Mouse (Mus musculus): ENCODE results near the gene Fbxl18.
"Not testable (repeated sequence)": the region's sequence is repeated elsewhere in the genome, so short reads cannot be mapped to it uniquely, and the experiment has no call there.

Fbxl18 gene

GRCm38 (mm10) chr5:142873718-142874117, 21.5 kb downstream of the Fbxl18 start:
- DNase-seq (ENCODE audit: low spot score in 2 of 2): no peak

GRCm38 (mm10) chr5:142871765-142872164, 23.5 kb downstream of the Fbxl18 start:
- no peak for DNase-seq (ENCODE audit: low spot score in 2 of 2)

DNA sequence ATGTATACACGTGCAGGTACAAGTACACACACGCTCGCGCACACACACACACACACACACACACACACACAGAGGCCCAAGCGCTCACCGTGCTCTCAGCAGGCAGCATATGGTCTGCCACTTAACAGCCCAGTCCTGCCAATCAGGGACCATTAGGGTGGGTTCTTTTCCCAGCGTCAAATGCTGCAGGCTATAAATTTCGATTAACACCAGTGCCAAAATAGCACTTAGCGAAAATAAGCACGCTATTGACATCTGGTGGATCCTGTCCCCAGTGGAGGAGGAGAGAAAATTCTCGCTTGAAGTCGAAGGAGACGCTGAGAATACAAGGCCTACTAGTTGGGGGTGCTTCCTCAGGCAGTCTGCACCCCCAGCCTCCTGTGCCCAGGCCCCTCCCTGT, 25.8 kb downstream of the Fbxl18 start:
- DNase-seq (ENCODE audit: low spot score in 2 of 2): no peak

DNA sequence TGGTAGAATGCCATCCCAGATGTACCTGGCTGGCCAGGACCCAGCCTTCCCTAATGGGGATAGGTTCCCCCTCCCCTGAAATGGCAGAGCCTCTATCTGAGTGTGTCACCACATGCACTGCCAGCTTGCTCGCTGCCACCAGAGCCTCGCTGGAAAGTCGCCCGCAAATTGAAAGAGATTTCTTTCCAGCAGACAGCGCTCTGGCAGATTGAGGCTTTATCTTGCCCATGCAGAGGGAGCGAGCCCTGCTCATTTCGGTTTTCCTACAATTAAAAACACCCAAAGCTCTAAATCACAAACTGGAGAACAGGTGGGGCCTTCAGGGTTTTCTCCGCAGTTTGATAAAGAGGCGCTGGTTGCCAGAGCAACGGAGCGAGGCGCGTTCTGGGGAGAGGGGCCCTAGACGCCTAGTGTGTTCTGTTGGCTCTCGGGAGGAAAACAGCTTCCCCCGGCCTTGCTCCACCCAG, 37.4 kb downstream of the Fbxl18 start:
- DNase-seq (ENCODE audit: low spot score in 2 of 2): no peak

DNA sequence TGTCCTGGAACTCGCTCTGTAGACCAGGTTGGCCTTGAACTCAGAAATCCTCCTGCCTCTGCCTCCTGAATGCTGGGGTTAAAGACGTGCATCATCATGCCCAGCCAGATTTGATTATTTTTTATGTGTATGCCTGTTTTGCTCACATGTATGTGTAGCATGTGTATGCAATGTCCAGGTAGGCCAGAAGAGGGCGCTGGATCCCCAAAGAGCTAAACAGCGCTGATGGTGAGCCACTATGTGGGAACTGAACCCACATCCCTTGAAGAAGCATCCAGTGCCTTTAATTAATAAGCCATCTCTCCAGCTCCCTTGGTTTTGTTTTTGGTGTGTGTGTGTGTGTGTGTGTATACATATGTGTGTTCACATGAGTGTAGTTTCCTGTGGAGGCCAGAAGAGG, 38.8 kb downstream of the Fbxl18 start:
- no peak for DNase-seq (ENCODE audit: low spot score in 2 of 2)

GRCm38 (mm10) chr5:142854877-142855276, 40.3 kb downstream of the Fbxl18 start:
- DNase-seq (ENCODE audit: low spot score in 2 of 2): no peak

- no peak for DNase-seq (ENCODE audit: low spot score in 2 of 2)
These were observed 41.6 kb downstream of the Fbxl18 start for GRCm38 (mm10) chr5:142853585-142853984.

DNA sequence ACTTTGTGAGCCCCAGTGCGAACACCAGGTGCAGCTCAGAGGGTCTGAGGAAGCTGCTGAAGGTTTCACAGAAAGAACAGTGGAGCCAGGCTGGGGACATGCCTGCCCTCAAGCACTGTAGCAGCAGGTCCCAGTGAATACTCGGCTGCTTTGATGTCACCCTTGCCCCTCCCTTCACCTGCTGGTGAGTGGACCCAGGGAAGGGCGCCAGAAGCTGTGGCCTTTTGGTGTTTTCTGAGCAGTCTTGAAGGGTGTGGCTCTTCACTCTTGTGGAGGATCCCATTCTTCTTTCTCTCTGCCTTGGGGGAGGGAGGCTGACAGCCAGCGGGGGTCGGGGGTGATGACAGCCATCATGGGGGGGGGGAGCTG, 43.6 kb downstream of the Fbxl18 start:
- no peak for DNase-seq (ENCODE audit: low spot score in 2 of 2)

- DNase-seq (ENCODE audit: low spot score in 2 of 2): no peak
These were observed 44.1 kb downstream of the Fbxl18 start for GRCm38 (mm10) chr5:142850916-142851680.

DNA sequence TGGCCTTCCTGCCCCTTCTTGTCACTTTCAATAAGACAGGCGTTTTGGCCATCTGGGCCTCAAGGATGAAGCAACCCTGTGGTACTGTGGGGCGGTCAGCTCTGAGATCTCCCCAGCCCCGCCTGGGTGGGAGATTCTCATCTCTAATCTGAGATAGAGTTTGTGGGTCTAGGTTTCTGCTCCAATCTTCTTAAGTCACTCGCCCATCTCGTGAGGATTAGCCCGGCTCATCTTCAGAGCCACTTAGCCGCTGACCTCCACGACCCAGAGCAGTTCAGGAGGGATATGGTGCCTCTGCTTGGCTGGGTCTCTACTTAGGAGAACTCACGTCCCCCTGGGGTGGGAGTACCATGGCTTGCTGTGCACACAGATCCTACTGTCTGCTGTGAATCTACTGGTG, 44.7 kb downstream of the Fbxl18 start:
- DNase-seq (ENCODE audit: low spot score in 2 of 2): no peak

- no peak for DNase-seq (ENCODE audit: low spot score in 2 of 2)
These were observed 46.3 kb downstream of the Fbxl18 start for GRCm38 (mm10) chr5:142848911-142849310.

DNA sequence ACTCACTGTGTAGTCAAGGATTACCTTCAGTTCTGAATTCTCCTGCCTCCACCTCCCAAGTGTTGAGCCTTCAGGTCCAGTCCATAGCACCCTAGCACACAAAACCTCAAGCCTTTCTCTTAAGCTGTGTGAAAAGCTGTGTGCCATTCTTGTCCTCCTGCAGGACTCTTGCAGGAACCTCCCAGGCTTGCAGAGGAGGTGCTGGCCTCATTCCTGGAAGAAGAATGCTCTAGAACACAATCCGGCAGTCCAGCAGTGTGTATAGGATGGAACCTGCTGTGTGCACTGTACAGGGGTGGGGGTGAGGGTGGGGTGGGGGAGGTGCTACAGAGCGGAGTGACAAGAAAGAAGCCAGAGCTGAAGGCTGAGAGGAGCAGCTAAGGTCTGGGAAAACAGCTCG, 47.1 kb downstream of the Fbxl18 start:
- no peak for DNase-seq (ENCODE audit: low spot score in 2 of 2)

DNA sequence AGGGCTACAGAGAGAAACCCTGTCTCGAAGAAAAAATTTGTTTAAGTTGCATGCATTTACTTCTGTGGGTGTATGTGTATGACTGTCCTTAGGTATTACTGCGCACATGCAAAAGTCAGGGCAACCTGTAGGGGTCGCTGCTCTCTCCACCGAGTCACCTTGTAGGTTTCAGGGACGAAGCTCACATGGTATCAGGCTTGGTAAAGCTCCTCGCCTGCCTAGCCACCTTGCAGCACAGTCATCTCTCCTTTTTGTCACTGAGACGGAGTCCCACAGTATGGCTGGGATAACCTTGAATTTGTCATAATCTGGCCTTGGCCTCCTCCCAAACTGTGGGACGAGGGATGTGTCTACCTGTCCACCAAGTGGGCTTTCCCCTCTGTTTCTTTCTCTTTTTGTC, 50.8 kb downstream of the Fbxl18 start:
- DNase-seq (ENCODE audit: low spot score in 2 of 2): no peak

- DNase-seq (ENCODE audit: low spot score in 2 of 2): no peak
These were observed 53.0 kb downstream of the Fbxl18 start for GRCm38 (mm10) chr5:142842137-142842642.

DNA sequence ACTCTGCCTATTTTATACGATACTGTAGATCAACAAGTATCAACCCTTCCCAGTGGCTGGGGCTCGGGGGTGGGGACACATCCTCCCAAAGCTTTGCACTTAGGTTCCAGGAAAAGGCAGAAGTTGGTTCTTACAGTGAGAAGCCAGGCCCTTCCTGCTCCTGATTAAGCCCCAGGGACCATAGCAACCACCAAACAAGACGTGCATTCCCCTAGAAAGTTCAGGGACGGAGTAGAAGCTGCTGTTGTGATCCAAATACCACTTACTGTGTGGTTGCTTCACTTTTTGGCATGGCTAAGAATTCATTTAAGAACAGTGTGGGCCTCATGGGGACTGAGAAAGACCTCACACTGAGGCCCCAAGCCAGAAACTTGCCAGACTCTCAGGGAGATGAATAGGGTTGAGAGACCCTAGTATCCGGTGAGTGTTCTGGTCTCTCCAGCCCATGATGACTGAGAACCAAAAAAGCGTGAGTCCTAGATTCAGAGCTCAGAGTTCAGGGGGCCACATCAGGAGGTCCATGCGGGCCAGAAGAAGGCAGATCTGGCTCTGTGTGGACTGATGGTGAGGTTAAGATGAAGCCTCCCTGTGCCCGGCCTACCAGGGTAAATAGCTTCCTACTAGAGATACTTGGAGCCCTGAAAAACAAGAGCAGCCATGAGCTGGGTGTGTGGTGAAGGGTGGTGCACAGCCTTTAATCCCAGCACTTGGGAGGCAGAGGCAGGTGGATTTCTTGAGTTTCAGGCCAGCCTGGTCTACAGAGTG, 53.7 kb downstream of the Fbxl18 start:
- no peak for DNase-seq (ENCODE audit: low spot score in 2 of 2)

DNA sequence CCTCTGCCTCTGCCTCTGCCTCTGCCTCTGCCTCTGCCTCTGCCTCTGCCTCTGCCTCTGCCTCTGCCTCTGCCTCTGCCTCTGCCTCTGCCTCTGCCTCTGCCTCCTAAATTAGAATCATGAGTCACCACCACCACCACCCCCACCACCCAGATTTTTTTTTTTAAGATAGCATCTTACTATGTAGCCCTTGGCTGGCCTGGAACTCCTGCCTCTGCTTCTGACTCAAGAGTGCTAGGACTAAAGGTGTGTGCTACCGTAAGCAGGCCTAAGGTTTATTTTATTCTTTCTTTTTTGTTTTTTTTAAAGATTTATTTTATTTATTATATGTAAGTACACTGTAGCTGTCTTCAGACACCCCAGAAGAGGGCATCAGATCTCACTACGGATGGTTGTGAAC, 57.8 kb downstream of the Fbxl18 start:
- DNase-seq (ENCODE audit: low spot score in 2 of 2): not testable (repeated sequence)

DNA sequence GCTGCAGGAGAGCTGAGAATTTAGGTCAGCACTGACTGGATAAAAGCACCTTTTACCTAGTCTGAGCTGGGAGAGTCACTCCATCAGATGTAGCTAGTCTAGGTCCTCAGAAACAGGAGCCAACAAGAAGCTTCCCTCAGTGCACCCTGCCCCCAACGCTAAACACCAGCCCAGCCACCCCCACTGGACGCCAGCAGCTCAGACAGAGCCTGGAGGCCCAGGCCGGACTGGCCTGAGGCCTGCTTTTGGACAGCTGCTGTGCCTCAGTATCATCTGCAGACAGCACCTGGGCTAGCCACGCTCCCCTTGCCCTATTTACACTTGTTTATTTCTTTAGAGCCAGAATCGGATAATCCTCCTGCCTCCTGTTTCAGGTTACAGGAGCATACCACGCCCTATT, 58.3 kb downstream of the Fbxl18 start:
- DNase-seq (ENCODE audit: low spot score in 2 of 2): no peak

DNA sequence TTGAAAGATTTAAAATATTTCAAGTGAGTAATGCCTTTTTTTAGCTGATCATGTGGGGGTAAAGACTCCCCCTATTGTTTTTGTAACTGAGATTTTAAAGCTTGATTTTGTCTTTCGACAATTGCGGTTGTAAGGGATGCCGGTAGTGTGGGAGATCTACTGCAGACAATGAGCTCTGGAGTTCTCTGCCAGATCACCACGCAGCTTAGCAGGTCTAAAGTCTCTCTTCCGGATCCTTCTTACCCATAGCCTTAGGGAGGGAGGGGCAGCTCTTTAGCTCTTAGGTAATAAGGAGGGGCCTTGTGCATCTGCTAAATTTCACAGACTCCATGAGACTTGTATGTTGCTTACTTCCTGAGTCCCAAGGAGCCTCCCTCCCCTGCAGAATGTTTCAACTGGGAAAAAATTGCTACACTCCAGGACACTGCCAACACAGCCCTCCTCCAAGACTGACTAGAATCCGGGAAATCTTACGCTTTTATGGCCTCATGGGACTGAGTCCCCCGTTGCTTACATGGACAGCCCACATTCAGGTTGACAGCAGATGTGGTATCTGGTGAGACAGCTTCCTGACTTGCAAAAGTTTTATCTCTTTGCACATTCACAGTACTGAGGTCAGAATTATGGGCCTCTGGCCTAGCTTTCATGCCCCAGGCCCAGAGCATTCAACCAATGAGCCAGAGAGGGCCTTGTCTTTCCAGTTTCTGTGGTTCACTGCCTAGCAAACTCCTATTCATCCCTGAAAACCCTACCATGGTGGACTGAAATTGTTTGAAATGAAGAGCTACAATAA, 61.4 kb downstream of the Fbxl18 start:
- no peak for DNase-seq (ENCODE audit: low spot score in 2 of 2)

DNA sequence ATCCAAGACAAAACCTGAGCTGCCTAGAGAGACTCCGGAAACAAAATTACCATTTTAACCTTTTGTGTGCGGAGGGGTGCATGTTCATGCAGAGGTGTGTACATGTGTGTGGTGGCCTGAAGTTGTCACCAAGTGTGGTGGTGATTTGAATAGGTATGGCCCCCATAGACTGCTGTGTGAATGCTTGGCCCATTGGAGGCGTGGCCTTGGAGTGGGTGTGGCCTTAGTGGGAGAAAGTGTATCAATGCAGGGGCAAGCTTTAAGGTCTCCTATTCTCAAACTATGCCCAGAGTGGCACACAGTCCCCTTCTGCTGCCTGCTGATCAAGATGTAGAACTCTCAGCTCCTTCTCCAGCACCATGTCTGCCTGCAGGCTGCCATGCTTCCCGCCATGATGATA, 69.1 kb downstream of the Fbxl18 start:
- DNase-seq (ENCODE audit: low spot score in 2 of 2): no peak

GRCm38 (mm10) chr5:142825665-142826064, 69.6 kb downstream of the Fbxl18 start:
- no peak for DNase-seq (ENCODE audit: low spot score in 2 of 2)

GRCm38 (mm10) chr5:142824091-142824490, 71.1 kb downstream of the Fbxl18 start:
- DNase-seq (ENCODE audit: low spot score in 2 of 2): no peak
